Mouse (Mus musculus) stomach, embryonic 14.5 days (tissue): ENCODE data around the gene Phox2a. TPM values are rescaled to one million over a fixed set of nuclear protein-coding genes. Genes with fewer than 3 reads are reported as not detected.

Source experiments
- ATAC-seq: fragments of 200-750 bp; cut with Nextera tagmentation; 2 replicates; pipeline ENCODE4 v1.8.0; 2017; ENCODE audit warnings: low read depth, moderate TSS enrichment; ENCODE audit not compliant: insufficient number of reproducible peaks, insufficient read depth, low FRiP score
- H3K27ac ChIP-seq: fragments of 300-500 bp; sonication (generic); 2 replicates; pipeline ENCODE4 v1.5.1; 2014; ENCODE audit warnings: mild to moderate bottlenecking, low read length, moderate library complexity, mixed read lengths
- H3K27me3 ChIP-seq: fragments of 300-500 bp; sonication (generic); 2 replicates; pipeline ENCODE4 v1.6.1; 2014; ENCODE audit warnings: low read length, control low read depth, mixed read lengths; ENCODE audit not compliant: control insufficient read depth, insufficient read depth
- H3K36me3 ChIP-seq: fragments of 300-500 bp; sonication (generic); 2 replicates; pipeline ENCODE4 v1.6.1; 2014; ENCODE audit warnings: mild to moderate bottlenecking, control low read depth, low read length, moderate library complexity, mixed read lengths; ENCODE audit not compliant: control insufficient read depth, insufficient read depth
- H3K4me1 ChIP-seq: fragments of 300-500 bp; sonication (generic); 2 replicates; pipeline ENCODE4 v1.6.1; 2014; ENCODE audit warnings: low read length, control low read depth, mixed read lengths; ENCODE audit not compliant: control insufficient read depth, insufficient read depth
- H3K4me2 ChIP-seq: fragments of 300-500 bp; sonication (generic); replicated peaks from 2 replicates; pipeline ENCODE4 v1.6.1; 2014; ENCODE audit warnings: low read depth, low read length, control low read depth
- H3K4me3 ChIP-seq: fragments of 300-500 bp; sonication (generic); 2 replicates; pipeline ENCODE4 v1.5.1; 2014; ENCODE audit warnings: low read depth, low read length, control low read depth
- H3K9ac ChIP-seq: fragments of 300-500 bp; sonication (generic); replicated peaks from 2 replicates; pipeline ENCODE4 v1.6.1; 2014; ENCODE audit warnings: low read depth, mild to moderate bottlenecking, control low read depth, low read length, moderate library complexity, mixed read lengths
- H3K9me3 ChIP-seq: fragments of 300-500 bp; sonication (generic); 2 replicates; pipeline ENCODE4 v1.6.1; 2016; ENCODE audit warnings: low read depth, low read length, control low read depth; ENCODE audit not compliant: control insufficient read depth
- WGBS: fragments of 180-500 bp; shearing (Covaris S2); extraction: QIAGEN DNeasy Blood & Tissue Kit; methylation state at CpG from one replicate; pipeline ENCODE4 v1.1.7; 2014; 5-methylcytosine and 5-hydroxymethylcytosine counted together
- polyA plus RNA-seq: library from polyadenylated mRNA; unstranded; fragments of >200 nt; fragmentation: Nextera tagmentation; extraction: Ambion mirVana; gene quantifications from 2 replicates; pipeline ENCODE4 v1.2.1, GENCODE M21; 2014

The Phox2a gene
- polyA plus RNA-seq, 1 experiment from 2014 or later, result 9.9 TPM

DNA sequence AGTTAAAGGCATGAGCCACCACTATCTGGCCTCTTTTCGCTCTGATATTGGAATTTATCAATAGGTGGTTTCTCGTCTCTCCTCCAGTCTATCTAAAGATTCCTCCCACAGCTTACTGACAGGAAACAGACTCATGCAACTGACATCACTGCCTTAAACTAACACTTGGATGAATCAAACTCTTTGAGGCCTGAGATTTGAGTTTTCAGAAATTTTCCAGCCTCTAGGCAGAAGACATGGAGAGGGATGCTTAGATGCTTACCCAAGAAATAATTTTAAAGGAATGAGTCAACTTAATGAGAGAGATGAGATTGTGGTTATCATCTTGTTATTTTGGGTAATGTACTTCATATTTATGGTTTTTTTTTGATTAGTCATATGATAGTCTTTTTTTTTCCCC, 35.7 kb downstream of the Phox2a start:
- Histone ChIP-seq H3K27me3 (no peaks in the 10 kb centered on the region), H3K4me1 (no peaks in the 10 kb centered on the region), H3K9ac (no peak overlapping the region), H3K36me3 (no peaks in the 10 kb centered on the region), H3K27ac (no peak overlapping the region), H3K9me3 (no peaks in the 10 kb centered on the region), H3K4me2 (no peak overlapping the region), H3K4me3 (no peak overlapping the region)
- WGBS, result 70% methylated on average over 2 of the region's 2 CpGs
- no peak for ATAC-seq

DNA sequence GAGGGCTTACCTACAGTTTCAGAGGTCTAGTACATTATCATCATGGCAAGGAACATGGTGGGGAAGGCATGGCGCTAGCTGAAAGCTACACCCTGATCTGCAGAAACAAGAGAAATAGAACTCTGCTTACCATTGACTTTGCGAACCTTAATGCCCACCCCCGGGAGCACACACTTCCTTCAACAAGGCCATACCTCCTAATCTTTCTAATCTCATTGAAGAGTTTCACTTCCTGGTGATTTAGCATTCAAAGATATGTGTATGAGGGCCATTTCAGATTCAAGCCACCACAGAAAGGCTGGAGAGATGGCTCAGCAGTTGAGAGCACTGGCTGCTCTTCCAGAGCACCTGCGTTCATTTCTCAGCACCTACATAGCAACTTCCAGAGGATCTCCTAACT, 39.0 kb downstream of the Phox2a start, which contains the start of gene Folr2:
TSS of gene Folr2 (minus strand) at position 101 of the 400 bp plus-strand sequence.
- H3K9ac ChIP-seq, result no peak within 1 kb of the TSS
- H3K9me3 ChIP-seq, result no peaks in the 10 kb centered on the region
- 91% methylated on average over 4 of the region's 4 CpGs for WGBS
- no peaks in the 10 kb centered on the region for H3K27me3 ChIP-seq
- no peak within 1 kb of the TSS for H3K4me2 ChIP-seq
- no peak within 1 kb of the TSS for H3K27ac ChIP-seq
- no peak within 1 kb of the TSS for H3K4me3 ChIP-seq
- no peak for ATAC-seq
- H3K36me3 ChIP-seq, result no peaks in the 10 kb centered on the region
- H3K4me1 ChIP-seq, result no peaks in the 10 kb centered on the region

DNA sequence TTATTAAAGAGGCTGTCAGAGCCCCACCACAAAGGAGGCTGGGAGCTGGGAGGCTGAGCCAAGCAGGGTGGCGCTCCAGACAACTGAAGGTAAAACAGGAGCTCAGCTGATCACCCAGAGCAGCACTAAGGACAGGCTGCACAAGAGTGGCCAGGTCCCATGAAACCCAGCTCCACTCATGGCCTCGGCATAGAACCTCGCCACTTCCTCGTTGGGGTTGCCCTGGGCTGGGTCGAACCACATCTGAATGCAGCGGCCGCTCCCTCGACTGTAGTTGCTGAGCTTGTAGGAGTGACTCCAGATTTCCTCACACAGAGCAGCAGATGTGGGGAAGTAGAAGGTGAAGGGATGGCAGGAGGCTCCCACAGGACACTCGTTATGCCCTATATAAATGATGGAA, 40.2 kb downstream of the Phox2a start:
- ATAC-seq, result no peak
- Histone ChIP-seq H3K9me3 (no peaks in the 10 kb centered on the region), H3K27ac (no peak overlapping the region), H3K4me3 (no peak overlapping the region), H3K9ac (no peak overlapping the region), H3K4me1 (no peaks in the 10 kb centered on the region), H3K36me3 (no peaks in the 10 kb centered on the region), H3K27me3 (no peaks in the 10 kb centered on the region), H3K4me2 (no peak overlapping the region)
- 69% methylated on average over 9 of the region's 9 CpGs for WGBS

DNA sequence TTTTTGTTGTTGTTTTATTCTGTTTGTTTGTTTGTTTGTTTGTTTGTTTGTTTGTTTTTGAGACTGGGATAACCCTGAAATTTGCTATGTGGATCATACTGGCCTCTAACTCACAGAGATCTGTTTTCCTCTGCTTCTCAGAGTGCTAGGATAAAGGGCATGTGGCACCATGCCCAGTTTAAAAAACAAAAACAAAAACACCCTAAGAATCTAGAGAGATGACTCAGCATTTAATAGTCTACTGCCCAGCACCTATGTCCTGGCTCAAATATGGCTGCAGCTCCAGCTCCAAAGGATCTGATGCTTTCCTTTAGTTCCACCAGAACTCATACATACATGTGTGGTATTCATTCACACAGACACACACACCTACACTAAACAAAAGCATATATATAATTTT, 42.9 kb downstream of the Phox2a start:
- no peak for ATAC-seq

DNA sequence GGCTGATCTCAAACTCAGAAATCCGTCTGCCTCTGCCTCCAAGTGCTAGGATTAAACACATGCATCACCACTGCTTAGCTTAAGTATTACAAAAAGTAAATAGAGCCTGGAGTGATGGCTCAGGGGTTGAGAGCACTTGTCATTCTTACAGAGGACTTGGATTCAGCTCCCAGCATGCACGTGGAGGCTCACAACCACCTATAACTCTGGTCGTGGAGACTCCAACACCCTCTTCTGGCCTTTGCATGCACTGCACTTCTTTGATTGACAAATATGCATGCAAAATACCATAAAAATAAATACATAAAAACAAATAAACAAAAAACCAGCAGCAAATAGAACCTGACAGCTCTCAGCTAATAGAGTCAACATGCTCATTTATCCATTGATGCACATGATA, 44.2 kb downstream of the Phox2a start:
- H3K36me3 ChIP-seq, result no peaks in the 10 kb centered on the region
- no peak overlapping the region for H3K27ac ChIP-seq
- H3K9ac ChIP-seq, result no peak overlapping the region
- H3K4me3 ChIP-seq, result no peak overlapping the region
- no peak for ATAC-seq
- no peaks in the 10 kb centered on the region for H3K4me1 ChIP-seq
- H3K27me3 ChIP-seq, result no peaks in the 10 kb centered on the region
- H3K9me3 ChIP-seq, result no peaks in the 10 kb centered on the region
- 54% methylated on average over 3 of the region's 3 CpGs for WGBS
- no peak overlapping the region for H3K4me2 ChIP-seq

More for the DNA sequence above, 42.9 kb downstream of the Phox2a start:
- Histone ChIP-seq H3K4me3 (no peak overlapping the region), H3K4me1 (no peaks in the 10 kb centered on the region), H3K27me3 (no peaks in the 10 kb centered on the region), H3K27ac (no peak overlapping the region), H3K9me3 (no peaks in the 10 kb centered on the region), H3K4me2 (no peak overlapping the region), H3K9ac (no peak overlapping the region), H3K36me3 (no peaks in the 10 kb centered on the region)

DNA sequence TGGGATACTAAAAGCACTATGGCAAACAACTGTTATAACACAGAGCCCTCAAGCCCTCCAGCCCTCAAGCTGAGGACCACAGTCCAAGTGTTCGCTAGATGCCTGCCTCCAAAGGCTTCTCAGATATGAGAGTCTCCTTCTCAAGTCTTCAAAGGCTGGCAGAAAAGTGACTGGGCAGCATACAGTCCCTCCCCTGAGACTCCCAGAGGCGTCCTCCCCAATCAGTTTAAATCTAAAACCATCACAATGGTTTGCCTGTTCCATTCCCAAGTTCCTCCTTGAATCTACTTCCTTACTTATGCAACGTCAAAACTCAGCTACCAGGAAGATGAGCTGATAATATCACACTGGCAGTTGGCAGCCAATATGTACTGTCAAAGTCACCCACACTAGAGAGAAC, 45.3 kb downstream of the Phox2a start, which contains the start of gene Anapc15:
TSS of gene Anapc15 (plus strand) at position 301 of the 400 bp plus-strand sequence.
- no peak within 1 kb of the TSS for H3K4me2 ChIP-seq
- no peak within 1 kb of the TSS for H3K9ac ChIP-seq
- H3K36me3 ChIP-seq, result no peaks in the 10 kb centered on the region
- no peaks in the 10 kb centered on the region for H3K27me3 ChIP-seq
- H3K9me3 ChIP-seq, result no peaks in the 10 kb centered on the region
- WGBS, result 78% methylated on average over 3 of the region's 3 CpGs
- H3K4me3 ChIP-seq, result no peak within 1 kb of the TSS
- H3K4me1 ChIP-seq, result no peaks in the 10 kb centered on the region
- no peak within 1 kb of the TSS for H3K27ac ChIP-seq
- no peak for ATAC-seq

DNA sequence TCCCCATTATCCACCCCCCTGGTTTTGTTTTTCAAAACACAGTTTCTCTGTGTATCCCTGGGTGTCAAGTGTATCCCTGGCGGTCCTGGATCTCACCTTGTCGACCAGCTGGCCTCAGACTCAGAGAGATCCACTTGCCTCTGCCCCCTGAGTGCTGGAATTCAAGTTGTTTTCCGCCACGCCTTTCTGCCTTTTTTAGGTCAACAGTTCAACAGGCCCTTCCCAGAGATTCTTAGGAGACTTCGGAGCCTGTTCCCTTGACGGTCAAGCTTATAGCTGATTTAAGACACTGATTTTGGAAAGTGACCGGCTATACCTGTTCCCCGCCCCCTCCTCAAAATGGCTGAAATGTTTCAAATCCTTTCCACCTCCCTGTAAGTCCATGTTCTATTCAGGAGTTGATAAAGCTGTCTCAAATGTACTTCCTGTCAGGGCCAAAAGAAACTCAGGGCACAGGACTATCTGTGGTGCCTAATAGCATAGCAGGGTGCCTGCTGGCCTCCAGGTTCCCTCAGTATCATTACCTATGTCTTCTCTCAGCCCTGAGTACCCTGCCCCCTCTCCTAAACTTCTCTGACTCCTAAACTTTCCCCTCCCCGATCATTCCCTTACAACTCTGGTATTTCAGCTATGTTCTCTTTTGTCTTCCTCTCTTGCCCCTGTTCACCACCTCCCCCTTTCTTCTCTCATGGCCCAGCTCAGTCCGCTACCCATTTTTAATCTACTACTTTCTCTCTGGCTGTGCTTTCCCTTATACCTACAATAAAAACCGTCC, 48.6 kb downstream of the Phox2a start:
- 80% methylated on average over 11 of the region's 11 CpGs for WGBS
- Histone ChIP-seq H3K9ac (no peak overlapping the region), H3K36me3 (no peaks in the 10 kb centered on the region), H3K27me3 (no peaks in the 10 kb centered on the region), H3K9me3 (no peaks in the 10 kb centered on the region), H3K27ac (no peak overlapping the region), H3K4me3 (no peak overlapping the region), H3K4me2 (no peak overlapping the region), H3K4me1 (no peaks in the 10 kb centered on the region)
- ATAC-seq, result no peak

DNA sequence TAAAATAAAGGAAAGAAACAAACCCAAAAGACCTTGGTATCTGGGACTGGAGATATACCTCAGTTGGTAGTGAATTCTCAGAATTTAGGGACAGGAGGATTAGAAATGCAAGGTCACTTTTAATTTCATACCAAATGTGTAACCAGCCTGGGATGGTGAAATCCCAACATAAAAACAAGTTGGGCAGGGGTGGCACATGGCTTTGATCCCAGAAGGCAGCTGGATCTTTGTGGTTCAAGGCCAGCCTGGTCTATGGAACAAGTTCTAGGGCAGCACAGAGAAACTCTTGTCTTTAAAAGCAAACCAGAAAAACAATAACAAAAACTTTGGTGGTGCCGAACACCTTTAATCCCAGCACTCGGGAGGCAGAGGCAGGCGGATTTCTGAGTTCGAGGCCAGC, 49.4 kb downstream of the Phox2a start:
- no peak overlapping the region for H3K27ac ChIP-seq
- WGBS, result 98% methylated on average over 4 of the region's 4 CpGs
- H3K9me3 ChIP-seq, result no peaks in the 10 kb centered on the region
- no peaks in the 10 kb centered on the region for H3K27me3 ChIP-seq
- no peak for ATAC-seq
- no peaks in the 10 kb centered on the region for H3K4me1 ChIP-seq
- H3K9ac ChIP-seq, result no peak overlapping the region
- H3K36me3 ChIP-seq, result no peaks in the 10 kb centered on the region
- H3K4me3 ChIP-seq, result no peak overlapping the region
- H3K4me2 ChIP-seq, result no peak overlapping the region
